Mouse (Mus musculus): ENCODE data around the gene Irak4.

Gene Irak4

DNA sequence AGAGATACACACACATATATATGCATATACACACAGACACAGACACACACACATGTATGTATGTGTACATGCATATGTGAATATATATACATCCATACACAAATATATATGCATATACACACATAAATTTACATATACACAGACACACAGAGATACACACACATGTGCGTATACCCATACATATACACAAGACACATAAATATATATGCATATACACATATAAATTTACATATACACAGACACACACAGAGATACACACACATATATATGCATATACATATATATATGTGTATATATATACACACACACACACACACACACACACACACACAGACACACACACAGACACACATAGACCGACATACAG lies 85.0 kb downstream of the Irak4 start:
- WGBS, result 43% methylated on average over 2 of the region's 2 CpGs

- 1% methylated on average over 89 of the region's 96 CpGs for WGBS
Observed at GRCm38 (mm10) chr15:94628830-94629601, 85.6 kb downstream of the Irak4 start, which contains the start of gene Tmem117. Gene Tmem117 (plus strand): TSS chr15:94629232.

DNA sequence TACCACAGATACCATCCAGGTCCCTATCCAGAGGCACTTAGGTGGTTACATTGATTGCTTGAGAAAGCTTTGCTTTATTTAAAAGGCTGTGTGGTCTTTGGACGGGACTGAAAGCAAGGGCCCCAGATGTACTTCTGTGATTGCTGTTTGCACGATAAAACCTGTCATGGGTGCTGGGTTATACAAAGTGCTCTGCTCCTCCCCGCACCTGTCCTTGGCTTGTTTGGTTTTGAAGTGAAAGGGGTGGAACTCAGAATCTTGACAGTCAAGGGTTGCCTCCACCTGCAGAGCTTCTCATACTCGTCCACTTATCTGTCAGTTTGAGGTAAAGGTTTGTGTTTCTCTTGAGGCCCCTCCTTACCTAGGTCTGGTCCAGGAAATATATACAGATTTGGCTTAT lies 87.1 kb downstream of the Irak4 start:
- WGBS, result 92% methylated on average over 4 of the region's 4 CpGs

Data from cerebral cortex, adult 2 months (tissue).